Mouse (Mus musculus): ENCODE measurements at regions not wholly inside any gene's neighbourhood (a gene's known extent, or its start where the extent isn't known, plus 50 kb on each side); places are given as distances from the start of the nearest gene placed in this dataset.

GRCm38 (mm10) chr10:100774252-100774651, 184.0 kb downstream of the 1700017N19Rik start:
- TF ChIP-seq POLR2A (IDR thresholded peaks at IDR 0.05; ENCODE audit: low read depth, low read length) (no peak), CTCF (IDR thresholded peaks at IDR 0.05; ENCODE audit: extremely low read depth, insufficient read length, insufficient replicate concordance, low read depth, low read length) (no peak)
